In genomic region chr10:77526488-77526887, GRCm38 (mm10) we compare ENCODE assay signal across 20 mouse cellular contexts. TPM values are rescaled to one million over a fixed set of nuclear protein-coding genes. Genes with fewer than 3 reads are reported as not detected.
DNase-seq lines count a peak whose midpoint lies in the region; ATAC-seq and TF ChIP-seq lines count a peak whose summit lies in the region.
"Had no signal": no experiment of that assay in that cellular context is flagged by ENCODE, and none has a peak within 500 bp of the region (broad histone marks: within the 10 kb centered on the region; RNA-seq: fewer than 3 reads in every experiment).

No protein-coding gene starts in this region.

- TF ChIP-seq EP300 in CH12.LX (IDR thresholded peaks at IDR 0.05; ENCODE audit: low read length) = no peak

- H3K9ac ChIP-seq in CH12.LX (ENCODE audit: insufficient read depth, low read depth) = no peak overlapping the region
- no peak overlapping the region for H3K9ac ChIP-seq in ES-E14 (ENCODE audit: insufficient read depth, low read depth, low read length, poor library complexity, severe bottlenecking)
- no peak overlapping the region for H3K9ac ChIP-seq in intestine, embryonic 16.5 days (ENCODE audit: low read depth, low read length)
- H3K9ac ChIP-seq: embryonic facial prominence, embryonic 12.5 days; forebrain, embryonic 13.5 days; forebrain, embryonic 15.5 days; forebrain, postnatal 0 days had no signal

- H3K79me2 ChIP-seq in CH12.LX (replicated peaks; ENCODE audit: control insufficient read depth, extremely low read depth, insufficient read depth, poor library complexity, severe bottlenecking) = no peaks in the 10 kb centered on the region

- no peak overlapping the region for H3K4me3 ChIP-seq in CH12.LX (replicated peaks in 1 of 3; ENCODE audit: low read depth in 2 of 3, low read length in 2 of 3, poor library complexity in 1 of 3)
- no peak overlapping the region for H3K4me3 ChIP-seq in ES-E14 (ENCODE audit: insufficient read depth in 1 of 2, low read depth in 1 of 2, low read length in 2 of 2, poor library complexity in 1 of 2, severe bottlenecking in 1 of 2)
- no peak overlapping the region for H3K4me3 ChIP-seq in intestine, embryonic 16.5 days (ENCODE audit: low read length)
- H3K4me3 ChIP-seq: embryonic facial prominence, embryonic 10.5 days; embryonic facial prominence, embryonic 12.5 days; forebrain, embryonic 13.5 days; forebrain, embryonic 15.5 days had no signal

- H3K27ac ChIP-seq in CH12.LX (ENCODE audit: insufficient read depth, low read depth) (no peak overlapping the region), ES-E14 (ENCODE audit: insufficient read depth, low read depth, low read length, poor library complexity, severe bottlenecking) (no peak overlapping the region)
- H3K27ac ChIP-seq in intestine, embryonic 16.5 days (ENCODE audit: low read length) = no peak overlapping the region
- H3K27ac ChIP-seq: embryonic facial prominence, embryonic 10.5 days; embryonic facial prominence, embryonic 12.5 days; forebrain, embryonic 13.5 days; forebrain, embryonic 15.5 days had no signal

- no peaks in the 10 kb centered on the region for H3K27me3 ChIP-seq in CH12.LX (replicated peaks)
- no peaks in the 10 kb centered on the region for H3K27me3 ChIP-seq in intestine, embryonic 16.5 days (replicated peaks; ENCODE audit: control insufficient read depth, insufficient read depth, low read length)
- H3K27me3 ChIP-seq: embryonic facial prominence, embryonic 12.5 days; forebrain, embryonic 13.5 days; forebrain, embryonic 15.5 days; Patski had no signal

- no peak for TF ChIP-seq CTCF in CH12.LX (conservative IDR thresholded peaks at IDR 0.05 in 1 of 2, IDR thresholded peaks at IDR 0.05 in 1 of 2; ENCODE audit: low read depth in 2 of 2, low read length in 2 of 2)

- dilution Hi-C loops in CH12.LX (cut with MboI; ENCODE audit: extremely low pct_ligation_motif_present, extremely low pct_unique_long_range_greater_than_20kb, low sequenced_read_pairs) = no loop called here

- no peak for TF ChIP-seq RAD21 in CH12.LX (IDR thresholded peaks at IDR 0.05; ENCODE audit: low read depth, low read length)

- no peak for DNase-seq in CH12.LX (ENCODE audit: extremely low read depth)
- DNase-seq in ES-E14 (ENCODE audit: low read depth, low spot score) = no peak
- peak; percentile 32 for DNase-seq in induced T-regulatory cell, adult 2 months (ENCODE audit: low read depth)
- no peak for DNase-seq in spleen, adult 18-20 months
- DNase-seq: adrenal gland, adult 8-10 months; adrenal gland, postnatal 14 days; adrenal gland, postnatal 36 days; cerebellum, adult 11-12 months; cerebellum, adult 2 months; cerebellum, adult 9-10 months; cerebellum, postnatal 10 days; cerebellum, postnatal 25 days; forebrain, postnatal 0 days had no signal

- in situ Hi-C loops in CH12.LX (cut with MboI; ENCODE audit: low pct_ligation_motif_present, low pct_unique_long_range_greater_than_20kb, low sequenced_read_pairs) (no loop called here), ES-E14 (cut with MboI; ENCODE audit: low sequenced_read_pairs in 2 of 2, unreplicated experiment in 2 of 2) (no loop called here)

- H3K9me3 ChIP-seq in CH12.LX (replicated peaks; ENCODE audit: low read length) (no peaks in the 10 kb centered on the region), ES-E14 (ENCODE audit: control insufficient read depth, insufficient read depth, low read depth, low read length) (no peaks in the 10 kb centered on the region)
- no peaks in the 10 kb centered on the region for H3K9me3 ChIP-seq in intestine, embryonic 16.5 days (ENCODE audit: control insufficient read depth, low read length)
- H3K9me3 ChIP-seq: embryonic facial prominence, embryonic 10.5 days; embryonic facial prominence, embryonic 12.5 days; forebrain, embryonic 13.5 days; forebrain, embryonic 15.5 days had no signal

- whole genome bisulfite sequencing in intestine, embryonic 16.5 days = 80% methylated on average over 2 of the region's 2 CpGs

- no peak overlapping the region for H3K4me2 ChIP-seq in CH12.LX (ENCODE audit: insufficient read depth, low read depth, poor library complexity, severe bottlenecking)
- H3K4me2 ChIP-seq in intestine, embryonic 16.5 days (ENCODE audit: low read depth, low read length) = no peak overlapping the region
- H3K4me2 ChIP-seq: embryonic facial prominence, embryonic 12.5 days; forebrain, embryonic 13.5 days; forebrain, embryonic 15.5 days had no signal

- TF ChIP-seq POLR2A in CH12.LX (IDR thresholded peaks at IDR 0.05; ENCODE audit: low read depth, low read length) = no peak

- H3K4me1 ChIP-seq in CH12.LX (ENCODE audit: control insufficient read depth in 1 of 2, insufficient read depth in 2 of 2) (peaks cover 17 to 62% of the 10 kb centered on the region in 2 experiments), ES-E14 (ENCODE audit: control insufficient read depth in 2 of 2, insufficient read depth in 2 of 2, low read length in 2 of 2, poor library complexity in 1 of 2) (peaks cover 0 to 8% of the 10 kb centered on the region in 2 experiments; a peak in 2 of 4 replicates)
- H3K4me1 ChIP-seq in intestine, embryonic 16.5 days (ENCODE audit: control insufficient read depth, insufficient read depth, low read length) = 0 out of 2 replicates have a peak, but pooled peaks cover 3% of the 10 kb centered on the region

- peaks cover 0 to 11% of the 10 kb centered on the region in 2 experiments for H3K36me3 ChIP-seq in CH12.LX (replicated peaks in 1 of 2; ENCODE audit: control insufficient read depth in 1 of 2, insufficient read depth in 1 of 2, low read length in 1 of 2)
- no peaks in the 10 kb centered on the region for H3K36me3 ChIP-seq in ES-E14 (ENCODE audit: control insufficient read depth, insufficient read depth, low read length, poor library complexity, severe bottlenecking)
- no peaks in the 10 kb centered on the region for H3K36me3 ChIP-seq in intestine, embryonic 16.5 days (ENCODE audit: control insufficient read depth, insufficient read depth, low read length)
- H3K36me3 ChIP-seq: embryonic facial prominence, embryonic 10.5 days; embryonic facial prominence, embryonic 12.5 days; forebrain, embryonic 15.5 days had no signal

- no peak for ATAC-seq in intestine, embryonic 16.5 days
- ATAC-seq: activated CD4-positive, CD25-positive, alpha-beta regulatory T cell, adult 4 months; forebrain, embryonic 13.5 days; forebrain, embryonic 15.5 days; forebrain, postnatal 0 days; Patski had no signal

TF ChIP-seq in CH12.LX, 34 proteins besides CTCF, POLR2A, EP300 and RAD21:
- TF ChIP-seq JUND (conservative IDR thresholded peaks at IDR 0.05; ENCODE audit: low read depth, low read length) (no peak), BHLHE40 (IDR thresholded peaks at IDR 0.05; ENCODE audit: low read depth, low read length) (no peak), ZNF384 (IDR thresholded peaks at IDR 0.05; ENCODE audit: low read depth, low read length) (peak; percentile 83)

TF ChIP-seq in ES-E14, 5 proteins besides CTCF, POLR2A, EP300 and RAD21:
- no peak for TF ChIP-seq MAFK (IDR thresholded peaks at IDR 0.05; ENCODE audit: insufficient read depth, low read depth, low read length)
- no peak for TF ChIP-seq ZC3H11A (IDR thresholded peaks at IDR 0.05; ENCODE audit: borderline replicate concordance, low read depth, low read length)
- TF ChIP-seq CHD2 (IDR thresholded peaks at IDR 0.05; ENCODE audit: low read depth, low read length) = no peak
- TF ChIP-seq HCFC1 (IDR thresholded peaks at IDR 0.05; ENCODE audit: borderline replicate concordance, insufficient read depth, low read length) = no peak
- TF ChIP-seq ZNF384 (IDR thresholded peaks at IDR 0.05; ENCODE audit: low read depth, low read length) = peak; percentile 91

RNA-seq across cellular contexts. Expression of gene Itgb2, which starts 3.6 kb away (rescaled TPM):
- 32.2 and 32.6 TPM in 2 replicates for total RNA-seq in CH12.LX (2012; rRNA removed)
- total RNA-seq in CH12.LX (2014; rRNA removed) = 40.2 and 40.3 TPM in 2 replicates
- 52.2 and 54.1 TPM in 2 replicates for polyA plus RNA-seq in CH12.LX (2012; ENCODE audit: insufficient read length, low read depth)
- total RNA-seq in ES-E14 (2012; rRNA removed) = 0.42 and 0.54 TPM in 2 replicates
- polyA plus RNA-seq in intestine, embryonic 16.5 days (2015; fragmentation: Nextera tagmentation; extraction: Ambion mirVana) = 3.8 and 3.9 TPM in 2 replicates

RNA-seq across cellular contexts. Expression of gene Fam207a, which starts 10.9 kb away (rescaled TPM):
- total RNA-seq in CH12.LX (2012; rRNA removed) (46.1 and 56.1 TPM in 2 replicates), CH12.LX (2014; rRNA removed) (42.4 and 43.1 TPM in 2 replicates), ES-E14 (2012; rRNA removed) (29.1 and 33.6 TPM in 2 replicates)
- 65.4 and 88.6 TPM in 2 replicates for polyA plus RNA-seq in CH12.LX (2012; ENCODE audit: insufficient read length, low read depth)
- 39.0 and 43.8 TPM in 2 replicates for polyA plus RNA-seq in intestine, embryonic 16.5 days (2015; fragmentation: Nextera tagmentation; extraction: Ambion mirVana)

RNA-seq across cellular contexts. Expression of gene Pttg1ip, which starts 55.0 kb away (rescaled TPM):
- total RNA-seq in CH12.LX (2012; rRNA removed) (20.7 and 21.7 TPM in 2 replicates), CH12.LX (2014; rRNA removed) (24.2 and 25.3 TPM in 2 replicates), ES-E14 (2012; rRNA removed) (115 and 142 TPM in 2 replicates)
- 18.9 and 20.3 TPM in 2 replicates for polyA plus RNA-seq in CH12.LX (2012; ENCODE audit: insufficient read length, low read depth)
- 177 and 181 TPM in 2 replicates for polyA plus RNA-seq in intestine, embryonic 16.5 days (2015; fragmentation: Nextera tagmentation; extraction: Ambion mirVana)

Comparison
In these comparisons a context has a peak if more than half of its experiments do, and no peak if none do; other contexts are left out.
1. RNA of gene Itgb2, which starts 3.6 kb away (total RNA-seq): 32.2 to 40.3 TPM in CH12.LX; 0.42 to 0.54 TPM in ES-E14; every median in the first group is over 10 times any median in the second.